Mouse (Mus musculus) bone marrow, adult 2 months (tissue): ENCODE measurements around the gene Trim11.

Source experiments
- CTCF ChIP-seq: fragments of 200-500 bp; IDR thresholded peaks from 2 replicates; pipeline ENCODE4 v1.5.1; 2011; ENCODE audit warnings: low read length, control low read depth; ENCODE audit not compliant: control insufficient read depth, insufficient read depth
- POLR2A ChIP-seq: fragments of 200-500 bp; IDR thresholded peaks from 2 replicates; pipeline ENCODE4 v1.6.1; 2011; ENCODE audit warnings: low read depth, mild to moderate bottlenecking, control low read depth, low read length, borderline replicate concordance; ENCODE audit not compliant: control insufficient read depth

DNA sequence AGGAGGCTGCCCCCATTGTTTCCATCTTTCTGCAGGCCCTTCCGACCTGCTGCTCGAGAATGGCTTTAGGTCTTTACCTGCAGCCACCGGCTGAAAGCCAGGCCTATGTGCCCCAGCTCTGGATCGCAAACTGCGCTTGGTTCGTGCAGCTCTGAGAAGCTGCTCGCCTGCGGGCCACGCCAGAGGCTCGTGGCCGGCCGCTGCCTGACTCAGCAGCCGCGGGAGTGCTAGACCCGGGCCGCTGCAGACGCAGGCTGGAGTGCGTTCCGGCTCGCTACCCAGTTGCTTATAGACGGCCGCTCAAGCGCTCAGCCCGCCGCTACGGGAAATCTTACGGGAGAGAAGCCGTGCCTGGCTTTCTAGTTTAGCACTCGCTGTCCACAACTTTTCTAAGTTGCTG is 743 bp upstream of the Trim11 start:
- peak; percentile 50; the same call in 1 of the 2 replicates for TF ChIP-seq POLR2A
- no peak for TF ChIP-seq CTCF
